Mouse (Mus musculus) midbrain, embryonic 12.5 days (tissue): ENCODE results near the gene Bri3. TPM values are rescaled to one million over a fixed set of nuclear protein-coding genes. Genes with fewer than 3 reads are reported as not detected.

ENCODE experiments used
- ATAC-seq: fragments of 200-750 bp; cut with Nextera tagmentation; 2 replicates; pipeline ENCODE4 v1.8.0; 2017; ENCODE audit warnings: low read depth, moderate TSS enrichment, moderate library complexity; ENCODE audit not compliant: low FRiP score
- H3K27ac ChIP-seq: fragments of 300-500 bp; sonication (generic); replicated peaks from 2 replicates; pipeline ENCODE4 v1.5.1; 2016; ENCODE audit warnings: mild to moderate bottlenecking
- H3K27me3 ChIP-seq: fragments of 300-500 bp; sonication (generic); 2 replicates; pipeline ENCODE4 v1.6.1; 2016; ENCODE audit warnings: mild to moderate bottlenecking
- H3K36me3 ChIP-seq: fragments of 300-500 bp; sonication (generic); 2 replicates; pipeline ENCODE4 v1.6.1; 2016
- H3K4me1 ChIP-seq: fragments of 300-500 bp; sonication (generic); 2 replicates; pipeline ENCODE4 v1.6.1; 2016
- H3K4me2 ChIP-seq: fragments of 300-500 bp; sonication (generic); replicated peaks from 2 replicates; pipeline ENCODE4 v1.6.1; 2016; ENCODE audit warnings: mild to moderate bottlenecking, moderate library complexity
- H3K4me3 ChIP-seq: fragments of 300-500 bp; sonication (generic); 2 replicates; pipeline ENCODE4 v1.5.1; 2016; ENCODE audit warnings: mild to moderate bottlenecking
- H3K9ac ChIP-seq: fragments of 300-500 bp; sonication (generic); replicated peaks from 2 replicates; pipeline ENCODE4 v1.6.1; 2016; ENCODE audit warnings: mild to moderate bottlenecking, moderate library complexity
- H3K9me3 ChIP-seq: fragments of 300-500 bp; sonication (generic); 2 replicates; pipeline ENCODE4 v1.6.1; 2016; ENCODE audit warnings: mild to moderate bottlenecking
- WGBS: fragments of 180-500 bp; shearing (Covaris S2); methylation state at CpG from one replicate; pipeline ENCODE4 v1.1.7; 2016; 5-methylcytosine and 5-hydroxymethylcytosine counted together
- polyA plus RNA-seq: library from polyadenylated mRNA; unstranded; fragments of >200 nt; fragmentation: Nextera tagmentation; extraction: Ambion mirVana; gene quantifications from 2 replicates; pipeline ENCODE4 v1.2.1, GENCODE M21; 2016

The Bri3 gene
- polyA plus RNA-seq, 1 experiment from 2014 or later, result 145 TPM

DNA sequence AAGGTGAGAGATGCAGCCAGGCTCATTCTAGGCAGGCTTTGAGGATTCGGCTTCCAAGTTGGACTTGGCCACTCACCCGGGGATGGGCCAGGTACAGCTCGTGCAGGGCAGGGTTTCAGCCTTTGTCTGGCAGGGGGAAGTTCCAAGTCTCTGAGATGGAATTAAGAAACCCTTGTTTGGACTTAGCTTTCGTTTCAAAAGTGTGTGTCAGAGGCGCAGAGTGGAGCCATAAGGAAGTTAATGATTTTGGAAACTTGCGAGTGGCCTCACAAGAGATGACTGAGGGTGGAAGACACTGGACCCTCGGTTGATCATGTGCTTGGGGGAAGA lies 12.3 kb downstream of the Bri3 start:
- H3K4me1 ChIP-seq, result peaks cover 45% of the 10 kb centered on the region
- ATAC-seq, result no peak

DNA sequence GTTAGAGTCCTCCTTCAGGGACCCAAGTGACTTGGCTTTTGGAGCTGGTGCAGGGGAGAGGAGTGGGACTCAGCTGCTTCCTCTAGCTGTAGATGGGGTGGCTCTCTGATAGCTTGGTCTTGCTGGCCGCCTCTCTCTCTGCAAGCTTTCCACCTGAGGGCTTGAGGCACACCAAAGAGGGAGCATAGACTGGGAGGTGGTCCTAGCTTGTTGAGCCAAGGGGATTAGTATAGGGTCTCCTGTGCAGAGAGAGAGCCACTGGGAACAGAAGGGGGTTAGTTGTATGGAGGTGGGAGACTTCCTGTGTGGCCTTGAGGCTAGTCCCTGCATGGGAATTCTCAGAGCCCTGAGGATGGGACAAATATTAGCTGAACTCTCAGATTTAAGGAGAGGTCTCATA lies 12.7 kb downstream of the Bri3 start:
- Histone ChIP-seq H3K27ac (peak overlapping the region; percentile 90), H3K9ac (peak overlapping the region; percentile 97), H3K4me1 (peaks cover 45% of the 10 kb centered on the region), H3K4me2 (peak overlapping the region; percentile 86), H3K9me3 (no peaks in the 10 kb centered on the region), H3K27me3 (no peaks in the 10 kb centered on the region), H3K4me3 (peak overlapping the region; percentile 82), H3K36me3 (peaks cover 25% of the 10 kb centered on the region; the same call in 1 of the 2 replicates)
- no peak for ATAC-seq
- 32% methylated on average over 1 of the region's 1 CpGs for WGBS

More for the DNA sequence above, 12.3 kb downstream of the Bri3 start:
- no peaks in the 10 kb centered on the region for H3K9me3 ChIP-seq
- peaks cover 25% of the 10 kb centered on the region; the same call in 1 of the 2 replicates for H3K36me3 ChIP-seq
- WGBS, result 13% methylated on average over 7 of the region's 7 CpGs
- H3K27me3 ChIP-seq, result no peaks in the 10 kb centered on the region
- peak overlapping the region; percentile 86 for H3K4me2 ChIP-seq
- H3K27ac ChIP-seq, result peak overlapping the region; percentile 90
- peak overlapping the region; percentile 97 for H3K9ac ChIP-seq
- peak overlapping the region; percentile 82 for H3K4me3 ChIP-seq

DNA sequence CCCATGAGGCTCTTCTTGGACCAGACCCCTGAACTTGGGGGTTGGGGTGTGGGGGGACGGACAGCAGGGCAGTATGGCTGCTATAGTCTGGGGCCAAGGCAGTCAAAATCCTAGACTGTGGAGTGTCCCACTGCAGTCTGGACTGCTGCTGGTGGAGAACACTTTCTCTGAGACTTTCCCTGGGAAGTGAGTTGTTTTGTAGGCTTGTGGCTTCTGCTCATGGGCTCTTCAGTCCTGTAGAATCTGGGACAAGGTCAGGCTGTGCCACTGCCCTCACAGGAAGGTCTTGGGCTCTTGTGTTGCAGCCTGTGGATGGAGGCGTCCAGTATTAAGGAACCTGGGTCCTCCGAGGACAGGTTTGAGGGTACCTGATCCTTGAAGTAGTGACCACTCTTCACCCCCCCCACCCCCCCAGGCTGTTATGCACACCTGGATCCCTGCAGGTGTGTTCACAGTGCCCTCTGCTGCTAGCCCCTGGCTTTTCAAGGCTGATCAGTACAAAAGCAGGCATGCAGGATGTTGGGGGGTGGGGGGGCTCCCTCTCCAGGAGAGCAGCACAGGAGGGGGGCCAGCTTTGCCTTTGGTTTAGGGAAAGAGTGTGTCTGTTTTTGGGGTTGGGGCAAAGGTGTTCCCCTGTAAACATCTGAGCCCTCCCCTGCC lies 13.3 kb downstream of the Bri3 start:
- peak overlapping the region; percentile 97 for H3K9ac ChIP-seq
- H3K4me1 ChIP-seq, result peaks cover 45% of the 10 kb centered on the region
- WGBS, result 75% methylated on average over 3 of the region's 3 CpGs
- no peak overlapping the region for H3K27ac ChIP-seq
- no peaks in the 10 kb centered on the region for H3K27me3 ChIP-seq
- H3K9me3 ChIP-seq, result no peaks in the 10 kb centered on the region
- peak overlapping the region; percentile 86 for H3K4me2 ChIP-seq
- peak overlapping the region; percentile 82 for H3K4me3 ChIP-seq
- ATAC-seq, result no peak
- H3K36me3 ChIP-seq, result peaks cover 25% of the 10 kb centered on the region; the same call in 1 of the 2 replicates

DNA sequence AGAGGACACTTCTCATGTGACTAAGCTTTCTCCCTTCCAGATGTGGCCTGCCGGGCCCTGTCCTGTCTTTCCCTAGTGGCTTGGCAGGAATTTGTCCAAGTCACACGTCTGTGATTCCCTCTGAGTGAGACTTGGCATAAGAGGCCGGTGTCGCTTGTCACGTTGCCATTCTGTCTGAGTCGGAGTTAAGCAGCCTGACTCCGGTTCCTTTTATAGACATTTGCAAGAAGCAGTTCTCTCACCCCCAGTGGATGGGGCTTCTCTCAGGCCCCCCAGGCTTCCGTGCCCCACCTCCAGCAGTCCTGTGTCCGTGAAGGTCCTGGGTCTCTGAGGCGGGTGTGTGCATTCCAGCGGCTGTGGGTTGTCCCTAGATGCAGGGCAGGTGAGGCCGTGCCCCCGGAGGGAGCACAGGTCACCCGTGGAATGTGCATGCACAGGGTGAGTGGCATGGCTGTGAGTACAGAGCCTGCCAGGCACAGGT lies 13.9 kb downstream of the Bri3 start:
- Histone ChIP-seq H3K9ac (peak overlapping the region; percentile 45; the same call in 1 of the 2 replicates), H3K9me3 (no peaks in the 10 kb centered on the region), H3K36me3 (peaks cover 28% of the 10 kb centered on the region; the same call in 1 of the 2 replicates), H3K4me2 (peak overlapping the region; percentile 86), H3K27me3 (no peaks in the 10 kb centered on the region), H3K4me1 (peaks cover 45% of the 10 kb centered on the region), H3K4me3 (peak overlapping the region; percentile 82), H3K27ac (no peak overlapping the region)
- 43% methylated on average over 14 of the region's 14 CpGs for WGBS
- no peak for ATAC-seq

DNA sequence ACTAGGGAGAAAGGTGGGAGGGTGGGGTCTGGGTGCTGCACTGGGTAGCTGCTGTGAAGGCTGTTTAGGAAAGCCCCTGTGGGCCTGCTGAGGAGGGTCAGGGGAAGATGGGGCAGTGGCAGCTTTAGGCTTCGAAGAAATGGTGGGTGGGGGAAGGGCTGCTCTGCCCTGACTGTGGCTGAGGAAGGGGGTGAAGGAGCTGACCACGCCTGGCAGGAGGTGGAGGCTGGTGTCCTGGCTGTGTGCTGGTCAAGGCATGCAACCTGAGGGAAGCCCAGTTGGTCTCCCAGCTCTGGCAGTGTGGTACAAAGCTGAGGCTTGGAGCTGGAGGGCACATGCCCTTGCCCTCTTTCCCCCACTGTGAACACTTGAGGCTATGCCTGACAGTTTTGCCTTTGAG lies 14.4 kb downstream of the Bri3 start:
- no peaks in the 10 kb centered on the region for H3K9me3 ChIP-seq
- H3K4me1 ChIP-seq, result peaks cover 48% of the 10 kb centered on the region
- peaks cover 33% of the 10 kb centered on the region; the same call in 1 of the 2 replicates for H3K36me3 ChIP-seq
- ATAC-seq, result no peak
- H3K9ac ChIP-seq, result peak overlapping the region; percentile 45
- peak overlapping the region; percentile 86 for H3K4me2 ChIP-seq
- 18% methylated on average over 2 of the region's 2 CpGs for WGBS
- H3K4me3 ChIP-seq, result peak overlapping the region; percentile 82
- H3K27me3 ChIP-seq, result no peaks in the 10 kb centered on the region
- no peak overlapping the region for H3K27ac ChIP-seq

DNA sequence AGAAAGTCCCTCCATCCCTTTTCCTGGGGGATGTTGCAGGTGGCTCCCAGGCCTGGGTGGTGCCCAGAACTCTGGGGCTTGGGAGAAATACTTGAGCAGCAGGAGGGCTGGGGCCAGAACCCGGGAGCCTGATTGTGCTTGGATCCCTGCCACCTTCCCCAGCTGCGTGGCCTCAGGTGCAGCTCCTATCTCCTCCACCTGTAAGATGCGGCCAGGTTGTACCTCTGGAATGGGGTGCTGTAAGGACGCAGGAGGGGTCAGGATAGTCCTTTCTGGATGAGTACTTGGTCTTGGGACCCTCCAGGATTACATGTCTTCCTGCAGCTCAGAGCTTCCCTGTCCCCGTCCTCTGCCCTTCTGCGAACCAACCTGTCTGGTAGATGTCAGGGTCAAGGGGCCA lies 15.0 kb downstream of the Bri3 start:
- H3K9me3 ChIP-seq, result no peaks in the 10 kb centered on the region
- H3K27me3 ChIP-seq, result no peaks in the 10 kb centered on the region
- peaks cover 35% of the 10 kb centered on the region for H3K36me3 ChIP-seq
- H3K4me2 ChIP-seq, result peak overlapping the region; percentile 86
- WGBS, result 76% methylated on average over 6 of the region's 6 CpGs
- H3K4me3 ChIP-seq, result peak overlapping the region; percentile 82; the same call in 1 of the 2 replicates
- H3K27ac ChIP-seq, result no peak overlapping the region
- peaks cover 48% of the 10 kb centered on the region for H3K4me1 ChIP-seq
- peak overlapping the region; percentile 45 for H3K9ac ChIP-seq
- no peak for ATAC-seq

DNA sequence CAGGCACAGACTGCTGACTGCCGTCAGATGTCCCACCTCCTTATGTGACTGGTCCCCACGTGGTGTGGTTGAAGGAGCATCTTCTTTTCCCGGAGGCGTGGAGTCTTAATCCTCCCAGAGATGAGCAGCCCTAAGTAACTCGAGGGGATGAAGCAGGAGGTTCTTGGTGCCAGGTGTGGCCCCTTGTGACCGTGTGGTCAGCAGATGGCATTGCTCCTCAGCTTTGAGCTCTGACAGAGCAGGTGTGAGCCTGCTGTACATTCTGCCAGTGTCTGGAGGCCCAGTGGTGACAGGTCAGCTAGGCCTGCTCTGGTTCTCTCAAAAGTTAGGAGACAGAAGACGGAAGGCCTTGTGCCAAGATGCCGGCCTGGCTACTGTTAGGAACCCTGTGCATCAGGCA lies 16.2 kb downstream of the Bri3 start:
- no peak for ATAC-seq
- WGBS, result 80% methylated on average over 8 of the region's 8 CpGs
- H3K36me3 ChIP-seq, result peaks cover 46% of the 10 kb centered on the region

DNA sequence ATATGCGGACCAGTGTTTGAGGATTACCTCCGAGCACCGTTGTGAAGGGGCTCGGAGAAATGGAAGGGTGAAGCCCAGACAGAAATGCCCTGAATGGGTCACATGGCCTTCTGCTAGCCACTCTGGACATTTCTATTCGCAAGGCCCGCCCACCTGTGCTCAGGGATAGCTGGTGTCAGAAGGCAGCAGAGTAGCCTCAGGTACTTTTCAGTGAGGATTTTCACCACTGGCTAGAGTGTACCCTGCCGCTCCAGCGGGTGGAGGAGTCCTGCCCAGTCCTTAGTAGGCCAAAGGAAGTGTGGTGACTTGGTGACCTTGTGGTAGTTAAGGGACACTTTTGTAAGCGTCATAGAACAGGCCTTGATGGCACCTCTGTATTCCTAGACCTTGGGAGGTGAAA lies 17.1 kb downstream of the Bri3 start:
- no peak overlapping the region for H3K4me2 ChIP-seq
- 85% methylated on average over 9 of the region's 9 CpGs for WGBS
- H3K36me3 ChIP-seq, result peaks cover 49% of the 10 kb centered on the region
- H3K9me3 ChIP-seq, result no peaks in the 10 kb centered on the region
- no peaks in the 10 kb centered on the region for H3K27me3 ChIP-seq
- H3K4me1 ChIP-seq, result peaks cover 46% of the 10 kb centered on the region
- H3K27ac ChIP-seq, result no peak overlapping the region
- no peak overlapping the region for H3K4me3 ChIP-seq
- H3K9ac ChIP-seq, result no peak overlapping the region
- no peak for ATAC-seq

More for the DNA sequence above, 16.2 kb downstream of the Bri3 start:
- Histone ChIP-seq H3K27me3 (no peaks in the 10 kb centered on the region), H3K27ac (no peak overlapping the region), H3K9ac (no peak overlapping the region), H3K4me2 (no peak overlapping the region), H3K4me1 (peaks cover 48% of the 10 kb centered on the region), H3K4me3 (no peak overlapping the region), H3K9me3 (no peaks in the 10 kb centered on the region)

DNA sequence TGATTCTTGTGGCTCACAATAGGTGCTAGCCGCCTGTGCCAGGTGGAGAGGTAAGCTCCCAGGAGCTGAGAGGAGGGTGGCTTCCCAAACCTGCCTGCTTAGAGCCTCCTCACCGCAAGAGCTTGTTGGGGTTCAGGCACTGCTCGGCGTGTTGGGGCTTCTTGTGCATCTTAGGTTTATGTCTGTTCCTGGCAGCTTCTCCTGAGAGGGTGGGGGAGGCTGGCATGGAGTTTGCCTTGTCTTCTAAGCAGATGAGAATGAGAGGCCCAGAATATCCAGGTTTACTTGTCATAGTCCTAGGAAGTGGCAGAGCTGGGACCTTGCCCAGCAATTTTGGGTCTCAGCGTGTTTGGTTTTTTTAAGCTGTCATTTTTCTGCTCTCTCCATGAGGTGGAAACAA lies 17.6 kb downstream of the Bri3 start:
- no peaks in the 10 kb centered on the region for H3K9me3 ChIP-seq
- no peak overlapping the region for H3K4me2 ChIP-seq
- ATAC-seq, result no peak
- H3K4me1 ChIP-seq, result peaks cover 41% of the 10 kb centered on the region
- no peak overlapping the region for H3K9ac ChIP-seq
- WGBS, result 91% methylated on average over 5 of the region's 5 CpGs
- peaks cover 54% of the 10 kb centered on the region for H3K36me3 ChIP-seq
- no peaks in the 10 kb centered on the region for H3K27me3 ChIP-seq
- no peak overlapping the region for H3K4me3 ChIP-seq
- no peak overlapping the region for H3K27ac ChIP-seq

DNA sequence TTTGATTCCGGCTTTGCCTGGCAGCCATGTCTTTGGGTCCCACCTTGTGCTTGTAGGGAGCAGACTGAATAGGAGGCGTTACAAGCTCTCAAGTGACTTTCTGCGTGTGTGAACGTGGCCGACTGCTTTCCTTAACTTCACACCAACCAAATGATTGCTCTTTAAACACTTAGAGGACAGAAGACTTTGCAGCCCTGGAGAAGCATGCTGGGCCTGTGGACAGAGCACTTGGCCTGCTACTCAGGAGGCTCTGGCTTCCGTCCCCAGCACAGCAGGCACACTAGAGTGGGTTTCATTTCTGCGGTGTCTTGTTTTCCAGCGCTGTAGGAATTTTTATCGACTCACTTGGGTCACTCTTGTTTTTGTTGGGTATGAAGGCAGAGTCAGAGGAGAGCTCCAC lies 18.8 kb downstream of the Bri3 start:
- no peak overlapping the region for H3K4me2 ChIP-seq
- H3K4me3 ChIP-seq, result no peak overlapping the region
- WGBS, result 86% methylated on average over 9 of the region's 9 CpGs
- ATAC-seq, result no peak
- no peak overlapping the region for H3K27ac ChIP-seq
- H3K27me3 ChIP-seq, result no peaks in the 10 kb centered on the region
- peaks cover 61% of the 10 kb centered on the region for H3K36me3 ChIP-seq
- peaks cover 28% of the 10 kb centered on the region for H3K4me1 ChIP-seq
- H3K9me3 ChIP-seq, result no peaks in the 10 kb centered on the region
- H3K9ac ChIP-seq, result no peak overlapping the region

DNA sequence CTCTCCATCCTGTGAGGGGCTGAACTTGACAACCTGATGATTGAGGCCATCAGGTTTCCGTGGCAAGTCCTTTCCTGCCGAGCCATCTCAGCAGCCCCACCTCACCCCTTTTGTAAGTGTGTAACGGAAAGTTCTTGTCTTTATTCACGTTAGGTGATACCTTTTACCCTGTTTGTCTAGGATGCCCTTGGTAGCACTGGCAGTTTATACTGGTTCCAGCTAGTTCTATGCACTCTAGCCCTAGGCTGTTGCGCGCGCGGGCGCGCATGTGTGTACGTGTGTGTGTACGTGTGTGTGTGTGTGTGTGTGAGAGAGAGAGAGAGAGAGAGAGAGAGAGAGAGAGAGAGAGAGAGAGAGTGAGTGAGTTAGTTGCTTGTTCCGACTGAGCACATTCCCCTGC lies 19.3 kb downstream of the Bri3 start:
- ATAC-seq, result no peak
- Histone ChIP-seq H3K9ac (no peak overlapping the region), H3K27me3 (no peaks in the 10 kb centered on the region), H3K4me1 (peaks cover 24% of the 10 kb centered on the region), H3K9me3 (no peaks in the 10 kb centered on the region), H3K27ac (no peak overlapping the region), H3K36me3 (peaks cover 62% of the 10 kb centered on the region), H3K4me3 (no peak overlapping the region), H3K4me2 (no peak overlapping the region)
- WGBS, result 90% methylated on average over 13 of the region's 13 CpGs

DNA sequence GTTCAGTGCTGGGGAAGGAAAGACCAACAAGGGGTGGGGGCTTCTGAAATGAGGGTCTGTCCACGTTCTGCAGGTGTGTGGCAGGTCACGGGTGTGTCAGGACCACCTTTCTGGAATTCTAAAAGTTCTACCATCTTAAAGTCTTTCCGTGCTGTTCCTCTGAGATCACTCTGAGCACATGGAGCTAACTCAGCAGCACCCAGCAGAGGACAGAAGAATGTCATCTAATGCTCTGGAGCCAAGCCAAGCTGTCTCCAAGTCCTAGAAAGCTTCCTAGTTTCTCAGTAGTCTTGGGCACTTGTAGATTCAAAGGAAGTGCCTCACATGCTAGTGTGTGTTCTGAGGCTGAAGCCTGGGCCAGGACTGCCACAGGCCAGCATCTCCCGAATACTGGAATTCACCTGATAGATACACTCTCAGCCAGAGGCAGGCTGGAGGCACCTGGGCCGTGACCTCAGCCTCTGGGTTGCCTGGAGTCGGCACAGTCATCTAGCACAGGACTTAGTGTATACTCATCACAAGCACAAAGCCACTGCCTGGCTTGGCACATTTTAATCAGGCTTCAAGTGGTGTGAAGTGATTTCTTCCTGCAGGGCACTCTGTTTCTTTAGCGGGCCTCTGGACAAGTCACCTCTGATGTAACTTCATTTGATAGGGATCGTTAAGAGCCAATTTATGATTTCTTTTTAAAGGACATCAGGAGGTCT lies 23.5 kb downstream of the Bri3 start:
- Histone ChIP-seq H3K27ac (no peak overlapping the region), H3K27me3 (no peaks in the 10 kb centered on the region), H3K4me2 (no peak overlapping the region), H3K4me3 (no peak overlapping the region), H3K4me1 (0 out of 2 replicates have a peak, but pooled peaks cover 3% of the 10 kb centered on the region), H3K36me3 (peaks cover 57% of the 10 kb centered on the region), H3K9ac (no peak overlapping the region), H3K9me3 (no peaks in the 10 kb centered on the region)
- WGBS, result 84% methylated on average over 8 of the region's 8 CpGs
- ATAC-seq, result no peak
